Mouse (Mus musculus): ENCODE results near the gene Gm17482.

Gene Gm17482

DNA sequence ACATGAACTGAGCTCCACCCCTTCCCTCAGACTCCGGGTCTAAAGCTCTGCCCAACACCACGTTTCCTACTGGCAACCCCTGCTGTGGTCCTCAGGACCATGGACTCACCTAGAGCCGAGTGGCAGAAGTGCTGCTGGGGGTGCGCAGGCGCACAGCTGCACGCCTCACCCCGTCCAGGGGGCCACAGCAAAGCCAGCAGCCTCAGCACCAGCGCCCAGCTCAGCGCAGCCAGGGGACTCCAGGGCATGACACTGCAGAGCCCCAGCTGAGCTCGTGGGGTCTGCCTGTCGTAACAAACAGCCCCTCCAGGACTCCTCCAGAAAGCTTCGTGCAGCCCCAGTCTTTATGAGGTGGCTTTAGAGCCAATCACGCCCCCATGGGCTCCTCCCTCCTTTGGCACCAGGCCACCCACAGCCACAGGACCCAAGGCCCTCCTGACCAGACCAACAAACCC is 24.4 kb downstream of the Gm17482 start:
- peak; percentile 58 for DNase-seq

DNA sequence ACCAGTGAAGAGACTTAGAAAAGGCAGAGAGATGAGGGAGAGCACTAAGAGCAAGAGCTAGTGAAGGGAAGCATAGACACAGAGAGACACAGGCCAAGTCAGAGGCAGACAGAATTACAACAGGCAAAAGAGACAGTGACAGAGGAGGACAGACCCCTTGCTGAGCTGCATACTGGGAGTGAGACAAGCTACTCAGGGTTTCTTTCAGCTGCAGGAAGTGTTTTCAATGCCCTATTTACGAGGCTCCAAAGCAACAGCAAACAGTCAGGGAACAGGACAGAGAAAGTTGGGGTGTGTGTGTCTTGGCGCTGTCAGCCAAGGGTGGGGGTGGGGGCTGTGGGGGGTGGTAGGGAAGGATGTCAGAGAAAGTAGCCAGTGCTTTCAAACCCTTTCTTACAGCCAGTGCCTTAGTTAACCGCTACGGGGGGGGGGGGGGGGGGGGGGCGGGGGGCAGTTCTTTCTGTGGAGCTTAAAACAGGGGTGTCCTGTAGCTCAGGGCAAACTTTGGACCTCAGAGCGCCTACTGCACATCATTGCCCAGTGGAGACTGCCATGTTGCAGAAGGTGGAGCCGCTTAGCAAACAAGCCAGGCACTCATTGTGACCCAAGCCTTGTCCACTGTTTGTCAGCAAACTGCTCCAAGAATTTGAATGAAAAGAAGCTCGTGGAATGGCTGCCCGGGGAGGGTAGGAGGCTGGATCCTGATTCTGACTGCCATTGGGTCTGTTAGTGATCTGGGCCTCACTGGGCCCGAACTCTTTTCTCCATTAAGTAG is 25.1 kb downstream of the Gm17482 start, which contains the start of gene Timp4:
Gene Timp4, minus strand, starts transcription at position 107 of the 775 bp plus-strand sequence.
- peak; percentile 53 for DNase-seq

DNA sequence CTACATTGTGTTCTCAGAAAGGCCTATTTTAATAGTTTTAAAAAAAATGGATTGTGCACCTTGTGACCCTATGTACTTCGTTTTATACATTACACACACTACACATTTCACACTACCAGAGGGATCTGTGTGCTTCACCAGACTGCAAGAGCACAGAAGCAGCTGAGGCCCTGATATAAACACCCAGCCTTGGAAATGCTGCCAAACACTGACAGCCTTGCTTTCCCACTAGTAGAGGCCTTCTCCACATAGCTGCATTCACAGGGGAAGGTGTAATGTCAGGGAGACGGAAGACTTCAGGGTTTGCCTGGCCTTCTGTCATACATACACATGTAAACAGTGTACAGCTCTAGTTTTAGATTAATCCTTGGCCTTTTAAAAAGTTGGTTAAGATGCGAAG is 28.0 kb downstream of the Gm17482 start:
- no peak for DNase-seq

DNA sequence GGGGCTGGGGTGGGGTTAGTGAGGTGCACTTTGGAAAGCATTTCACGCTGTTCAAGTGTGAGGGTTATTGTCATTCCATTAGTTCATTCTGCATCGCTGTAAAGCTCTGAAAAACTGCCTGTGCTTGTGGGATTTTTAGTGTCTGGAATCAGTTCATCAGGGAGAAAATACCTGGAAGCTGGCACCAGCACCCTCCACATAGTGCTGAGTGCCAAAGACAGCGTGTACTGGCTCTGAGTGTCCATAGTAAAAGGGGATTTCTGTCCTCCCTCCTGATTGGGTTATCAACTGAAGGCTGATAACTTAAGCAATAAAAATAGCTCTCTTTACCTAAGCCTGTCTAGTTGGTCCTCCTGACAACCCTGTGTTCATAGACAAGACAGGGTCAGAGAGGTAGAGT is 33.4 kb downstream of the Gm17482 start:
- DNase-seq: peak; percentile 61

DNA sequence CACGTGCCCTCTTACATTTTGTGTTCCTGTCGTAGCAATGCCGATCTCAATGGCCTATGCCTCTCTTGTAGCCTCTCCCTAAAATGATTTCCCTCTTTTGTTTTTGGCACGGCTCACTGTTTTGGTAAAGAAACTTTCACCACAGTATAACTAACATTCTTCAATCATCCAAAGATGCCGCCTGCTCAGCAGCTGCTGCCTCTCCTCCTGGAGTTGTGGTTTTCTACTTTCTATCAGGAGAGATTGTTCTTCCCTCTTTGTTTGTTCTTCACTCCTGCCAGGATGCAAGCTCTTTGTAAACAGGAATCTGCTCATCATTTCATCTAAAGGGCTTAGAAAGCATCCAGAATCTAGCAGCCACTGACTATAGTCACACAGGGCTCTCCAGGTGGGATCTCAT is 39.6 kb downstream of the Gm17482 start:
- DNase-seq: no peak

DNA sequence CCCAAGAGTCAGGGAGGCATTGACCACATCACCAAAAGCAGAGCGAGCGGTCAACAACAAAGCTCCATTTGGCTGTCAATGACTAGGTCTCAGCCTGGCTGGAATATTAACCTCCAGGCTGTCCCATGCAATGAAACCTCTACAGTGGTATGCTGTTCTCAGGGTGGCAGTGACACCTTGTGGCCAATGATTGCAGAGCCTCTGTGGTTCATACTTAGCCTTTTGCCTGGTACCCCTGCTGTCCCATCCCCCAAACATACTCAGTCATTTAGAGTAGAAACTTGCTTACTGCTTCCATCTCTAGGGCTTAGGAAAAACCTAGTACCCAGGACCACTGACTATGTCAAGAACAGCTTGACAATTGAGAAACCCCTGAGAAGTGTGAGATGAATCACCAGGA is 40.8 kb downstream of the Gm17482 start:
- DNase-seq: peak; percentile 84

DNA sequence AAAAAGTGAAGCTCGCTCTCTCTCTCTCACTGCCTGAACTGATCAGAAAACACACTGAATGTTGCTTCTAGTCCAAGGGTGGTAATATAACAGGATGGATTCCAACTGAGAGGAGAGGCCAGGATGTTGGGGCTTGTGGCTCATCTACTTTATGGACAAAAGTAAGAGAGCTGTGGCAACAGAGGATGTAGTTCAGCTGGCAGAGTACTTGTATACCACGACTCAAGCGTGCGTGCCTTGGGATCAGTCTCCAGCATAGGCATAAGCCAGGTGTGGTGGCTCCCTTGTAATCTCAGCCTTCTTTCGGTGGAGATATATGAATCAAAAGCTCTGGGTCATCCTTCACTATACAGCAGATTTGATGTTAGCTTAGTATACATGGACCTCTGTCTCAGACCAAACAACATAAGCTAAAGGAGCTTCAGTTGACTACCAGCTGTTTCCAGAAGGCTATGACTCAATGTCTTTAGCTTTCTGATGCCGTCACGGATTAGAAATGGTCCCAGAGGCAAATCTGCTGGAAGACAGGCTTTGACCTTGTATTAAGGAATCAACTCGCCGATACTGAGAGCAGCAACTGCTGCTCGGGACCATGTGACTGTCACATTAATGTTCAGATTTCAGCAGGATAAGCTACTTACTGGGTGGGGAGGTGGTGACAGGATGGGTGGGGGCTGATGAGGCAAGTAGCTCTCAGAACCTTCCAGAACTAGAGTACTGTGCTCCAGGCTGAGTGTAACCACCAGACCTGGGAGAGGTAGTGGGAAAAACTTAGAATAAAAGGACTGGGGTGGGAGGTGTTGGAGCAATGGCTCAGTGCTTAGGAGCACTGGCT is 41.6 kb downstream of the Gm17482 start:
- DNase-seq: no peak

DNA sequence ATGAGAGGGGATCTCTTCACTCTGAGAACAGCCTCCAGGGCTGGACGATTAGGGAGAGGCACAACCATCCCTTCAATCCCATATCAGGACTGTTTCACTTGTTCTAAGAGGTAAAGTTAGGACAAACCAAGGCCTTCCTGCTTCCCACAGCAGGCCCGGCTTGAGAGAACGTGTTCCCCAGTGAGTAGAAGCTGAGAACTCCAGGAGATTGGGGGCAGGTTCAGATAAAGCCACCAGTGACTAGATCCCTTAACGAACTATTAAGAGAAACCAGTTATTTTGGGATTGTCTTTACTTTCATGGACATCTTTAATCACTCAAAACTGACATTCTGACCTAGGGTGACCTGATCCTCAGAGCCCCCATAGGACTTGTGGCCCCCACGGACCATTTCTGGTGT is 42.4 kb downstream of the Gm17482 start:
- DNase-seq: no peak

DNA sequence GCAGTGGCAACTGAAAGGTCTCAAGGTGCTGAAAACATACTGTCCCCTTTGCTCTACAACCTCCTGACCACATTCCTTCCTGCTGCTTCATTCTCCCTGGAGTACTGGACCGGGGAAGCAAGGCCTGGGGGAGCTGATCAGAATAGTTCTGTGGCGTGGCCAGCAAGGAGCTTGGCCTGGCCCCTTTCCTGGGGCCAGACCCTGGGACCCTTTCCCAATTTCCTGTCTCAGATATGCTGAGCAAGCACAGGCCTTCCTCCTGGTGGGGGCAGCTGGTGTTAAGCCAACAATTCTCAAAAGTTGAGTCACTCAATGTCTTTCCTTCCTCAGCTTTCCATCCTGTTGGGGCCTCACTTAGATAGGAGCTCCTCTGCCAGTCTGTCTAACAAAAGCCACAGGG is 42.9 kb downstream of the Gm17482 start:
- no peak for DNase-seq

DNA sequence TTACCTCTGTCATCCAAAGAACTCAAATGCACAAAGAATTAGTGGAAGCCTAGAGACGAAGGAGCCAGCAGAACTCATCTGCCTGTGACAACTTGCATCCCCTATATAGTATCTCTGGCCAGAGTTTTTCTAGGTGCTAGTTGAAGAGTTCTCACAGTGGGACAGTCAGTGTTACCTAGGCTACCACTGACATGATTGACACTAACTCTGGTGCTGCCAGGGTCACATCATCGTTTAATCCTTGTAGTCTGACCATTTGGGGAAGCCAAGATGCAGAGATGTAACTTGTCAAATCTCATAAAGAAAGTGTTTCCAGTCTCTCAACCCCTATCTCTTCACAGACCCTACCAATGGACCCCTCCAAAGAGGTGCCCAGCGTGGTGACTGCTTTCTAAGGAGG is 44.2 kb downstream of the Gm17482 start:
- DNase-seq: no peak

DNA sequence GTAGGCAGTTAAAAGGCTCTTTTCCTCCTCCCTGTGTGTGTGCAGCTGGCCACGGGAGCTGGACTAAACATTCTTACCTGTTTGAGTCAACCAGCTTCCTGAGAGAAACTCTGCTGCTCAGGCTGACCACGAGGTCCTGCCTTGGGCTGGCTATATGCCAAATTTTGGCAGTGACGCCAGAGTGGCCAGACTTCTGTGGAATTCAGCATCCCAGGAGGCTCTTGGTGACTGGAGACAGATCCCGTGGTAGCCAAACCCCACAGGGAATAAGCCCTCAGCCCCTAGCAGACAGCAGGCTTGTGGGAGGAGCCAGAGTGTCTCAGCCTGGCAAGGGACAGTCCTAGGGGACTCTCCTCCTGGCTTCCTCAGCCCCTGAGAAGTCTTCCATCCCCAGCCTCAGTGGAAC is 44.7 kb downstream of the Gm17482 start:
- DNase-seq: peak; percentile 59

DNA sequence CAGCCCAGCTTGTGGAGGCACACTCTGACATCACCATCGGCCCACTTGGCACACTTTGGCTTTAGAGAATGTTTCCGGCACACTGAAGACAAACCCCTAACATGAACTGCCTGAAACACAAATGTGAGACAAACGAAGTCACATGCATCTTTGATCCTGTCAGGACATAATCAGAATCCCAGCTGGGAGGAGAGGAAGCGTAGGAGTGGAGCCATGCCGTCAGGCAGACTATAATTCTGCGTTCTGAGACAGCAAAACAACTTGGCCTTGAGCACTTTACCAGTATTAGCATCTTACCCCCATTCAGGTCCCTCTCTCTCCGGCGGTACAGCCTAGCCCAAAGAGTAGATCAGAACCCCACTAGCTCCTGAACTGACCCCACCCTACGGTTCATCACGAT is 46.2 kb downstream of the Gm17482 start:
- no peak for DNase-seq

DNA sequence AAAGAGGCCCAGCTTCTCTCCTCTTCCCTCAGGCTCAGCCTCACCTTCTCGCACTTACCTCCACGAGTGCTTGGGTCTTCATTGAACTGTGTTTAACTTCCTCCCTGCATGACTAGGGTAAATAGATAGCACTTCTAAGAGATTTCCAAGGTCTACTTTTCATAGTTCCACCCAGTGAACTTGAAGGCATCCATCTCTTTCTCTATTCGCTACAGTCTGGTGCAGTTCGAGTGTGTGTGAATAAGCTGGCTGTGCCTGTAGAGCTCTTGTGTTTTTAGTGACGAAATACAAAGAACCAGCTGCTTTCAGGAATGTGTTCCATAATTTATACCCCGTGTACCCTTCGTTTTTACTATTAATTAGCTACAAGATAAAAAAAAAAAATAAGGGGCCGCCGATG is 47.6 kb downstream of the Gm17482 start:
- no peak for DNase-seq

DNA sequence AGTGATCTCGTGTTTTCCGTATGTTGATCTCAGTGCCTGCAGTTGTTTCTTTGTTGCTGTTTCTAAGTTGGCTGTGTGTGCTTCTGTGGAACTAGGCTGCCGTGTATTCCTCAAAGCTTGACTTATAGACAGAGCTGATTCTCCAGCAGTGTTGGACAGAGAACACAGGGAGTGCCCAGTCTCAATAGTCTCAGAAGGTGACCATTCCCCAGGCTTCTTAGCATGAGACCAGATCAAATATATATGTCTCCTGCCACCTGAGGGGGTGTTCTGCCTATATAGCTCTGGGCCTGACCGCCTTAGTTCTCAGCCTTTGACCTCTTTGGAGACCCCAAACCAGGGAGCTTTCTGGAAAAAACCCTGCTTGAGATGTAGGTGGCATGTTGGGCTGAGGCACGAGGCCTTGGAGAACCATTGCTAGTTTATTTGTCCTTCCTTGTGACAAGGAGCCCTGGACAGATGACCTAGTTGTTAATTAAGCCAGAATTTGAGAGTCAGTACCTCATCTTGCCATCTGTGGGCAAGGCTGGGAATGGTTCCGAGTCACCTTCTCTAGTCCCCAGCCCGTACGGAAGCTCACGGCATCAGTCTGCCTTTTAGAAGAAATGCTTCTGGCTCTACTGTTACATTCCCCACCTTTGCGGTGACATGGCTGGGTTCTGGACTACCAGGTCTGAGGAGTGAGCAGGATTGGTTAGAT is 48.1 kb downstream of the Gm17482 start:
- DNase-seq: peak; percentile 42

DNA sequence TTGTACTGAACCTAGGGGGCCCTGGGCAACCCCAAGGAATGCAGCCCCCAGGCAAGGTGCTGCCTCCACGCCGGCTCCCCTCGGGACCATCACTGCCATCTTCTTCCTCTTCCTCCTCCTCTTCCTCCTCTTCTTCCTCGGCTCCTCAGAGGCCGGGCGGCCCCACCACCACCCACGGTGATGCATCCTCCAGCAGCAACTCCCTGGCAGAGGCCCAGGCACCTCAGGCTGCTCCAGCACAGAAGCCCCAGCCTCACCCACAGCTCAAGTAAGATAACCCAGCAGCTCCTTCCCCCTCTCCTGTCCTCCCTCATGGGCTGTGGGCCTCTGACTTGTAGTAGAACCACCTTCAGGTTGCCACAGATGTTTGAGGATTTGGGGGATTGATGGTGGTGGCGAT is 50.9 kb downstream of the Gm17482 start:
- DNase-seq: no peak

DNA sequence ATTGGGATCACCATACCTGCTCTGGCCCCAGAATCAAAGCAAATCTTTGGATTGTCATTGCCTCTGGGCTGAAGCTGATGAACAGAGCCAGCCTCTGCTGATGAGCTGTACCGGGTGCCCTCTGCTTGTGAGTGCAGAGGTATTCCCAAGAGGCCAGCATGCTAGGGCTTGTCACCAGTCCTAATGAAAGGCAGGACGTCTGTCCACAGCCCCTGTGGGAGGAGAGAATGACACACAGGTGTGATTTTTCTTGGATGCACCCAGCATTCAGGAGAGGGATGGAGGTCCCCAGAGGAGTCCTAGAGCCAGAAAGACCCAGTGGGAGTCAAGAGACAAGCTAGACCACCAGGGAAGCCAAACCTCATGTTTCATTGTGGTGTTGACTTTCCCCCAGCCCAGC is 52.5 kb downstream of the Gm17482 start:
- no peak for DNase-seq

DNA sequence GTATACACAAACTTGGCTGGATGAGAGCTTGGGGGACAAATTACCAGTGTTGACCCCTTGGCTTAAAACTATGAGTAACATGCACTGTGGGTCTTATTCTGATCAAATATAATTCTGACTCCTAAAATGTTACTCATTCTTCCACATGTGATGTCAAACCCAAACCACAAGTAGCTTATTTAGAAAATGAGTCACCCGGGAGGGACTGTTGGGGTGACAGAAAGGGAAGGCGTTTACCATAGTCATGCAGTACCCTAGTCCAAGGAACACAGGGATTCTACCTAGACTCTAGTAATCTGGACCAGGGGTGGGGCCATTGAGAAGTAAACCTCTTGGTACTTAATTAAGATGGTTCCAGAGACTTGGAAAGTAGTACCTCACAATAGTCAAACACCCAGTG is 57.0 kb downstream of the Gm17482 start:
- no peak for DNase-seq

DNA sequence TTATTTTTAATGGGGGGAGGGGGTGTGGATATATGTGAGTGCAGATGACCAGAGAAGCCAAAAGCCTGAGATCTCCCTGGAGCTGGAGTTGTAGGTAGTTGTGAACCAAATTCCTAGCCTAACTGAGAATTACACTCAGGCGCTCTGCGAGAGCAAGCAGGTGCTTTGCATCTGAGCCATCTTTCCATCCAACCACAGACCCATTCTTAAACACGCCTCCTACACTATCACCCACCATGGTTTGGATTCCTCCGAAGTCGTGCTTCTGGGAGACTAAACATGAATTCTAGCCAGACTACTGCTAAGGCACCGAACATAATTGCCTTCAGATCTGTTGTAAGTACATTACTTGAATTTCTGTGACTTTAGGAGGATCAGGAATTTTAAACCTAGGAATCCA is 59.3 kb downstream of the Gm17482 start:
- DNase-seq: no peak

DNA sequence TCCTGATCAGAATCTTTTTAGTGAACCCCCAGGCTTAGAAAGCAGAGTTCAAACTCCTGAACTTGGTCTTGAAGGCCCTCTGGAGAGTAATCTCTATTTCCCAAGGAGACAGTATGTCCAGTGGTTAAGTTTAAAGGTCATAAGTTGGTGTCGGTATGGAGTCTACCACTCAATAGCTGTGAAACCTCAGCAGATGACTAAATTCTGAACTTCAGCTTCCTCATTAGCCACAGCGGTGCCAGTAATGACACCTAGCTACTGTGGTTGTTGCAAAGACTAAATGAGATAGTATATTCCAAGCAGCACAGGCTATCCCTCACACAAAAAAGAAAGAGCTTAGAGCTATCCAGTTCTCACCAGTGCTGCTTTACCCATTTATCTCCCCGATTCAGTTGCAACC is 61.1 kb downstream of the Gm17482 start:
- no peak for DNase-seq

DNA sequence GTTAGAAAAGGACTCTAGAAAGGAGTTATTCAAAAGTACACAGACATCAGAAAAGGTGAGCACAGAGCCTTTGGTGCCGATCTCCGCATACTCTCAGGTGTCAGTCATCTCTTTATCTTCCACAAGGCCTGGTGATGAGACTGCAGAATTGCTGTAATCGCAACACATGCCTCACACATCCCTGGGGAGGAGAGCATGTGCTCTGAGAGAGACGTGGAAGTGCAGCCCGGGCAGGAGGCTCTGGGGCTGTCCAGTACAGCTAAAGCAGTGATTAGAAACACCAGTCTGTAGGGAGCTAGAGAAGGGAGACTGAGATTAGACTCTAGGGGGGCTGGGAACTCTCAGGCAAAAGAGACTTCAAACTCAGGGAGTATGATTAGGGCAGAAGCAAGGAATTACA is 63.4 kb downstream of the Gm17482 start:
- DNase-seq: no peak

DNA sequence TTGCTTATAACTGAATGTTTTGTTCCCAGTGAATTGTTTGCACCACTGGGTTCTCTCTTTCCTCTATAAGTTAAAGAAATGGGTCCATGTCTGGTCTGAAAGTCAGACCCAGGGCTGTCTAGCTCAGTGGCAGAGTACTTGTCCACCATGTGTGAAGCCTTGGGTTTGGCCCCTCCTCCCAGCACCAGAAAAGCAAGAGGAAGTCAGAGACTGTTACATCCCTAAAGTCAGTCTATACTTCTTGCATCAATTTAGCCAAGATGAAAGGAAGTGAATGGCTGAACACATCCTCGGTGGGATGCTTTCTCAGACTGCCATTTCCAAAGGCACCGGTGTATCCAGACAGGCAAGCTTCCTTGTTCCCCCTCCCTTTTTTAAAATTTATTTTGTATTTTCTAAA is 63.9 kb downstream of the Gm17482 start:
- no peak for DNase-seq

DNA sequence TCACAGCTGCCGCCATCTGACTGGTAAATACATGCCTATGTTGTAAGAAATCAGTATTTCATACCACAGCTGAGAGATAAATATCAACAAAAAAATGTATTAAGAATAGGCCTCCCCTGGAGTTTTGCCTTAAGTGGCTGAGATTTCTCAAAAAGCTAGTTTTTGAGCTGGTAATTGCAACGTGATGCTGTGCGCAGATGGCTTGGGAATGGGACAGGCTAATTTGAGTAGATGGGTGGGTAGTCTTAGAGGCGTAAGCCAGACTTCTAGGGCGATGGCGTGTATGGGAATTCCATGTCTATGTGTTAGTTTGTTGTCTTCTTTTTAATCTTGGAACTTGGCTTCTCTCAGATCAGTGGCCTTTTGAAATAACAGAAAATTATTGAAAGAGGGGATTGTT is 64.7 kb downstream of the Gm17482 start:
- no peak for DNase-seq

DNA sequence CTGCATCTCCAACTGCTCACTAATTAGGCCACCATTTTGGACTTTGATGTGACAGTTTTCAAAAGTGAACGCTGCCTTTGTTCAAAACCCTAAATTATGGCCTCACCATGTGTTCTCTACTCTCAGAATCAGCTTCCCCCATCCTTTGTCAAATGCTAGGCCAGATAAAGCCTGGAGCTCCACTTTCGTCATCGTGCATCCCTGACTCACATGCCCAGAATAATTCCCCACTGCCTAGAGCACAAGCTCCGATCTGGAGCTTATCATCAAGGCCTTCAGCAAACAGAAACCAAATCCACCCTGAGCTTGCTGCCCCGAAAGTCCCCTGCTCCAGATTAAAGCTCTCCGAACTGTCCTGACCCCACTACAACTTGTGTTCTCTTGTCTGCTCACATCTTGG is 65.5 kb downstream of the Gm17482 start:
- DNase-seq: no peak

DNA sequence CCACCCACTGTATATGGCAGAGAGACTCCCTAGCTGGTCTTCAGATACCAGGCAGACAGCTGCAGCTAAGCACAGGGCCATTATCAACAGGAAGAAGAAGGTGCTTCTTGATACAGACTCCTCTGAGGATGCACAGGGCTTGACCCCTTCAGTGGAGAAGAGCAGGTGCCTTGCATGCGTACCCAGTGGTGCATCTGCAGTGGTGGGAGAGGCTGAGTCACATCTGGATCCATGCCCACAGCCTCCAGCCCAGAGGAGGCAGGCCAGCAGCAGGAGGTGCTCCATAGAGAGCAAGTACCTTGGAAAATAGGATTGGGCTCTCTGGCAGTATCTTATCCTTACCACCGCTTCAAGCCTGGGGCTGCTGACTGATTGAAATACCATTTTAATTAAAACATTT is 66.7 kb downstream of the Gm17482 start:
- no peak for DNase-seq
